Mouse (Mus musculus) MEL (cell line): ENCODE data around the gene Vmn1r233. TPM values are rescaled to one million over a fixed set of nuclear protein-coding genes. Genes with fewer than 3 reads are reported as not detected.

Experiments
- DNase-seq: peaks from one replicate; pipeline ENCODE4 v3.0.0; 2011; ENCODE audit warnings: low read depth, low spot score
- H3K27ac ChIP-seq: 2 replicates; pipeline ENCODE4 v1.5.1; 2012; ENCODE audit warnings: low read depth, mild to moderate bottlenecking, control low read depth, low read length, moderate library complexity; ENCODE audit not compliant: control insufficient read depth
- H3K27me3 ChIP-seq, 2 experiments: fragments of 150-350 bp in 1 of 2; sonication (generic) in 1 of 2; 2 replicates each; pipeline ENCODE4 v1.6.1; 2012; ENCODE audit warnings: low read length in 2 of 2, mild to moderate bottlenecking in 2 of 2, improper control_type of control experiment in 1 of 2, moderate library complexity in 1 of 2; ENCODE audit not compliant: insufficient read depth in 2 of 2, control insufficient read depth in 1 of 2
- H3K36me3 ChIP-seq, 2 experiments: 2 replicates each; pipeline ENCODE4 v1.6.1; 2012 to 2014; ENCODE audit warnings: low read length in 2 of 2, improper control_type of control experiment in 1 of 2, inconsistent platforms in 1 of 2, mild to moderate bottlenecking in 1 of 2; ENCODE audit not compliant: insufficient read depth in 2 of 2, control insufficient read depth in 1 of 2
- H3K4me1 ChIP-seq, 2 experiments: fragments of 150-350 bp in 1 of 2; sonication (generic) in 1 of 2; 2 replicates each; pipeline ENCODE4 v1.6.1; 2012; ENCODE audit warnings: low read length in 2 of 2, improper control_type of control experiment in 1 of 2, mild to moderate bottlenecking in 1 of 2; ENCODE audit not compliant: insufficient read depth in 2 of 2, control insufficient read depth in 1 of 2
- H3K4me3 ChIP-seq, 2 experiments: fragments of 150-350 bp in 1 of 2; sonication (generic) in 1 of 2; 2 replicates each; pipeline ENCODE4 v1.5.1; 2012; ENCODE audit warnings: low read depth in 2 of 2, low read length in 2 of 2, mild to moderate bottlenecking in 2 of 2, moderate library complexity in 2 of 2, control low read depth in 1 of 2, improper control_type of control experiment in 1 of 2; ENCODE audit not compliant: control insufficient read depth in 1 of 2, insufficient read depth in 1 of 2
- H3K79me2 ChIP-seq: 2 replicates; pipeline ENCODE4 v1.6.1; 2012; ENCODE audit warnings: mild to moderate bottlenecking, low read length, moderate library complexity; ENCODE audit not compliant: control insufficient read depth, poor library complexity, insufficient read depth
- H3K9ac ChIP-seq: 2 replicates; pipeline ENCODE4 v1.6.1; 2012; ENCODE audit warnings: low read depth, mild to moderate bottlenecking, control low read depth, low read length, moderate library complexity; ENCODE audit not compliant: control insufficient read depth, poor library complexity, severe bottlenecking
- H3K9me3 ChIP-seq: fragments of 150-350 bp; sonication (generic); replicated peaks from 2 replicates; pipeline ENCODE4 v1.6.1; 2012; ENCODE audit warnings: mild to moderate bottlenecking, low read length, improper control_type of control experiment, moderate library complexity; ENCODE audit not compliant: insufficient read depth
- CHD2 ChIP-seq: IDR thresholded peaks from 2 replicates; pipeline ENCODE4 v1.6.1; 2011; ENCODE audit warnings: low read length, improper control_type of control experiment
- ELF1 ChIP-seq: IDR thresholded peaks from 2 replicates; pipeline ENCODE4 v1.6.1; 2014; ENCODE audit warnings: low read depth, mild to moderate bottlenecking, inconsistent platforms, low read length, improper control_type of control experiment, moderate library complexity
- EP300 ChIP-seq, 2 experiments: IDR thresholded peaks; 2 replicates each; pipeline ENCODE4 v1.6.1; 2011; ENCODE audit warnings: improper control_type of control experiment in 2 of 2, low read length in 2 of 2, low read depth in 1 of 2, mild to moderate bottlenecking in 1 of 2
- ETS1 ChIP-seq: IDR thresholded peaks from 2 replicates; pipeline ENCODE4 v1.6.1; 2012; ENCODE audit warnings: low read depth, mild to moderate bottlenecking, inconsistent platforms, low read length, improper control_type of control experiment, moderate library complexity
- JUND ChIP-seq: IDR thresholded peaks from 2 replicates; pipeline ENCODE4 v1.6.1; 2011; ENCODE audit warnings: low read depth, mild to moderate bottlenecking, improper control_type of control experiment, low read length
- MAX ChIP-seq: IDR thresholded peaks from 2 replicates; pipeline ENCODE4 v1.6.1; 2011; ENCODE audit warnings: low read length, improper control_type of control experiment
- MYB ChIP-seq: IDR thresholded peaks from 2 replicates; pipeline ENCODE4 v1.6.1; 2011; ENCODE audit warnings: mild to moderate bottlenecking, low read depth, low read length, improper control_type of control experiment
- NRF1 ChIP-seq: IDR thresholded peaks from 2 replicates; pipeline ENCODE4 v1.6.1; 2014; ENCODE audit warnings: low read depth, mild to moderate bottlenecking, inconsistent platforms, low read length, improper control_type of control experiment, moderate library complexity; ENCODE audit not compliant: poor library complexity, insufficient read depth, severe bottlenecking
- POLR2A ChIP-seq, 2 experiments: IDR thresholded peaks; 2 replicates each; pipeline ENCODE4 v1.6.1; 2011 to 2012; ENCODE audit warnings: low read length in 2 of 2, mild to moderate bottlenecking in 2 of 2, control low read depth in 1 of 2, improper control_type of control experiment in 1 of 2, low read depth in 1 of 2, moderate library complexity in 1 of 2; ENCODE audit not compliant: control insufficient read depth in 1 of 2, insufficient read depth in 1 of 2, poor library complexity in 1 of 2
- POLR2AphosphoS2 ChIP-seq: IDR thresholded peaks from 2 replicates; pipeline ENCODE4 v1.6.1; 2011; ENCODE audit warnings: low read length, improper control_type of control experiment
- RCOR1 ChIP-seq: IDR thresholded peaks from 2 replicates; pipeline ENCODE4 v1.6.1; 2012; ENCODE audit warnings: low read depth, mild to moderate bottlenecking, inconsistent platforms, low read length, improper control_type of control experiment
- SMC3 ChIP-seq: IDR thresholded peaks from 2 replicates; pipeline ENCODE4 v1.6.1; 2011; ENCODE audit warnings: low read depth, low read length, improper control_type of control experiment
- ZKSCAN1 ChIP-seq: IDR thresholded peaks from 2 replicates; pipeline ENCODE4 v1.6.1; 2012; ENCODE audit warnings: low read depth, mild to moderate bottlenecking, inconsistent platforms, low read length, improper control_type of control experiment, moderate library complexity
- ZMIZ1 ChIP-seq: IDR thresholded peaks from 2 replicates; pipeline ENCODE4 v1.6.1; 2012; ENCODE audit warnings: low read depth, mild to moderate bottlenecking, inconsistent platforms, low read length, improper control_type of control experiment, moderate library complexity
- ZNF384 ChIP-seq: IDR thresholded peaks from 2 replicates; pipeline ENCODE4 v1.6.1; 2012; ENCODE audit warnings: low read depth, mild to moderate bottlenecking, inconsistent platforms, low read length, improper control_type of control experiment
- polyA plus RNA-seq, 2 experiments: library from polyadenylated mRNA; stranded (reverse) in 1 of 2; unstranded in 1 of 2; fragments of >175 nt in 1 of 2; fragments of >200 nt in 1 of 2; gene quantifications; 2 replicates each; pipeline versions ENCODE4 v1.2.1 to v1.2.4; 2012; ENCODE audit warnings: low replicate concordance in 2 of 2, low read depth in 1 of 2; ENCODE audit not compliant: insufficient read length in 2 of 2, insufficient read depth in 1 of 2, missing spikeins in 1 of 2
- total RNA-seq: library from RNA; depleted of rRNA; stranded (reverse); fragments of 300-350 nt; gene quantifications from 2 replicates; pipeline ENCODE4 v1.2.3, GENCODE M21; 2012

The Vmn1r233 gene
- total and polyA plus RNA-seq, 3 experiments, result not detected

GRCm38 (mm10) chr17:20960386-20960785, 35.9 kb downstream of the Vmn1r233 start:
- no peak for DNase-seq
- Histone ChIP-seq H3K79me2 (no peaks in the 10 kb centered on the region), H3K9me3 (no peaks in the 10 kb centered on the region), H3K27me3 (no peaks in the 10 kb centered on the region), H3K36me3 (peaks cover 0 to 17% of the 10 kb centered on the region in 2 experiments; a peak in 2 of 4 replicates), H3K4me1 (no peaks in the 10 kb centered on the region), H3K27ac (no peak overlapping the region), H3K9ac (no peak overlapping the region), H3K4me3 (no peak overlapping the region)
- TF ChIP-seq ELF1 (no peak), ZNF384 (no peak), SMC3 (no peak), EP300 (IDR thresholded peaks at IDR 0.05; ENCODE audit: low read depth in 1 of 2, low read length in 2 of 2) (no peak)

- H3K79me2 ChIP-seq, result peaks cover 48% of the 10 kb centered on the region
- no peaks in the 10 kb centered on the region; the same call in 1 of the 2 replicates for H3K9me3 ChIP-seq
- H3K4me3 ChIP-seq, result peak overlapping the region; percentile 80 to 90
- TF ChIP-seq RCOR1, result no peak
- TF ChIP-seq POLR2A (IDR thresholded peaks at IDR 0.05; ENCODE audit: control insufficient read depth in 1 of 2, insufficient read depth in 1 of 2, low read depth in 1 of 2, low read length in 2 of 2, poor library complexity in 1 of 2), result no peak
- no peak for TF ChIP-seq NRF1
- no peak for TF ChIP-seq MAX
- no peak for TF ChIP-seq POLR2AphosphoS2
- peak; percentile 11 for DNase-seq
- H3K4me1 ChIP-seq, result peaks cover 4 to 11% of the 10 kb centered on the region in 2 experiments
- no peak overlapping the region for H3K27ac ChIP-seq
- peak overlapping the region; percentile 89 for H3K9ac ChIP-seq
- no peaks in the 10 kb centered on the region for H3K27me3 ChIP-seq
- peaks cover 8 to 18% of the 10 kb centered on the region in 2 experiments for H3K36me3 ChIP-seq
Measured at GRCm38 (mm10) chr17:20946636-20947035, 49.6 kb downstream of the Vmn1r233 start.

GRCm38 (mm10) chr17:20946026-20946565, 50.2 kb downstream of the Vmn1r233 start:
- peaks cover 4 to 18% of the 10 kb centered on the region in 2 experiments for H3K36me3 ChIP-seq
- peak; percentile 48 for DNase-seq
- H3K27ac ChIP-seq, result peak overlapping the region; percentile 78
- H3K4me3 ChIP-seq, result peak overlapping the region; percentile 80 to 90
- TF ChIP-seq POLR2A (IDR thresholded peaks at IDR 0.05; ENCODE audit: control insufficient read depth in 1 of 2, insufficient read depth in 1 of 2, low read depth in 1 of 2, low read length in 2 of 2, poor library complexity in 1 of 2) (no peak; a peak in 1 of 4 replicates), MAX (no peak), MYB (no peak), CHD2 (no peak), ZMIZ1 (no peak), ZKSCAN1 (no peak), ETS1 (no peak), JUND (no peak)
- H3K79me2 ChIP-seq, result peaks cover 46% of the 10 kb centered on the region
- peaks cover 4 to 11% of the 10 kb centered on the region in 2 experiments for H3K4me1 ChIP-seq
- peak overlapping the region; percentile 89 for H3K9ac ChIP-seq
- no peaks in the 10 kb centered on the region for H3K27me3 ChIP-seq
- H3K9me3 ChIP-seq, result no peaks in the 10 kb centered on the region
